Mouse (Mus musculus): ENCODE results near the gene Gm8127.
"Not testable (repeated sequence)": the region's sequence is repeated elsewhere in the genome, so short reads cannot be mapped to it uniquely, and the experiment has no call there.

Gm8127 gene

DNA sequence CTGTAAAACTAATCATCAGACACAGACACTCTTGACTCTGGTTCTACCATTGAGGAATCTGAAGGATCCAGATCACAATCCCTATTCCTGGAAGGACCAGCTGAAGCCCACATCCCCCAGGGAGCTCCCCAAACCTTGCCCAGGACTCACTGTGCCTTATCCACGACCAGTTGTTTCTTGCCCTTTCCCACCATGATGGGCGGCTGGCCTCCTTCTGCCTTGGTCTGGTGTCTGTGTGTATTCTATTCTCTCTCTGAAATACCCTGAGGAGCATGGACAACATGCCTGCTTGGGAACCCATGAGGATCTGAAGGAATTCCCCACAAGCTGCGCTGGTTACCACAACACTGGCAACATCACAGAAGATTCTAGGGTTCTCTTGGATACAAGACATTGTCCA is at the start of gene Gm8127:
TSS of gene Gm8127 (minus strand) at position 330 of the 400 bp plus-strand sequence.
- not testable (repeated sequence) for DNase-seq (ENCODE audit: low read depth, low spot score)

DNA sequence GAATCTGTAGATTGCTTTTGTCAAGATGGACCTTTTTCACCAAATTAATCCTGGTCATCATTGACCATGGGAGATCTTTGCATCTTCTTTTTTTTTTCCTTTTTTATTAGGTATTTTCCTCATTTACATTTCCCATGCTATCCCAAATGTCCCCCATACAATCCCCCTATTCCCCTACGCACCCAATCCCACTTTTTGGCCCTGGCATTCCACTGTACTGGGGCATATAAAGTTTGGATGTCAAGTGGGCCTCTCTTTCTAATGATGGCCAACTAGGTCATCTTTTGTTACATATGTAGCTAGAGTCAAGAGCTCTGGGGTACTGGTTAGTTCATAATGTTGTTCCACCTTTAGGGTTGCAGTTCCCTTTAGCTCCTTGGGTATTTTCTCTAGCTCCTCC is 44.0 kb upstream of the Gm8127 start:
- not testable (repeated sequence) for DNase-seq (ENCODE audit: low read depth, low spot score)

DNA sequence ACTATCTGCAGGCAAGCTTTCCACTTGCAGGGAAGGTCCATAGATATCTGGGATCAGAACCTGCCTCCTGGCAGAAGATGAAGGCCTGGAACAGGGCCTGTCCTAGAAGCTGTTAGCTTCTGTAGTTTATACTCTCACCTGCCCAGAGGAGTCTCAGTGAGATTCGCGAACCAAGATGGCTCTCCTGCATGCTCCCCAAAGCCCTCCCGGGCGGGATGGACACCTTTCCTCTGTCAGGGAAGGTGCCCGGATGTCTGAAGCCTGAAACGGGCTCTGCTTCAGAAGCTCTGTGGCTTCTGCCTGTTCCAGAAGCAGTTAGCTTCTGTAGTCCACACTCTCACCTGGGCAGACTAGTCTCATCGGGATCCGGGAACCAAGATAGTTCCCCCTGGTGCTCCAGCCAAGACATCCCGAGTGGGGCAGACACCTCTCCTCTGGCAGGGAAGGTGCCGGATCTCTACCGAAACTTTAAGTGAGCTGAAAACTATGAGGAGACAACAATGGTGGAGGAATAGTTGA is 37.8 kb upstream of the Gm8127 start:
- peak; percentile 0 for DNase-seq (ENCODE audit: low read depth, low spot score)

DNA sequence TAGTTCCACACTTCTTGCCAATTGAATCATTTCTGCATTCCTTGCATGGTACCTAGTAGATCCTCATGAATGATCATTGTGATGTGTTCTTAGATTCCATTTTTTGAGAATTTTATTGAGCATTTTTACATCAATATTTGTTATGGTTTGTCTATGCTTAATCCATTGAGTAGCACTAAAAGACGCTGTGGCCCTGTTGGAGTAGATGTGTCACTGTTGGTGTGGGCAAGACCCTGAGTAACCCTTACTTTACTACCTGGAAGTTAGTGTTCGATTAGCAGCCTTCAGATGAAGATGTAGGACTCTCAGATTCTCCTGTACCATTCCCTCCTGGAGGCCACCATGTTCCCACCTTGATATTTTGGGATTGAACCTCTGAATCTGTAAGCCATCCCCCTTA is 35.0 kb upstream of the Gm8127 start:
- DNase-seq (ENCODE audit: low read depth, low spot score), result not testable (repeated sequence)

DNA sequence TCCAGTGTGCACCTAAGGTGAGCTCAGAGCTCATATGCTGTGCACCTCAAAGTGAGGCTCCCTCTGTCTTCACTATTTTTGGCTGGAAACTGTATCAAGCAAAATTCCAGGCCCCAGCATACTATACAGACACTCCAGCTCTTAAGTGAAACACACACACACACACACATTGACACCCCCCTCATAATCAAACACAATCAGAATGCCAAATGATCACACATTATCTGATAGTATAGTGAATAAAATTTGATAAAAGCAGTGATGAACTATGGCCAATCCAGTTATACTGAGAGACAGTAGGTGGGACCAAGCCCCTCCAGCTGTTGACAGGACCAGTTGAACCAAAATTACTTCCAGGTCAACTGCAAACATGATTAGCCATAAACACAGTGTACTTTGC is 25.9 kb upstream of the Gm8127 start:
- DNase-seq (ENCODE audit: low read depth, low spot score), result not testable (repeated sequence)

DNA sequence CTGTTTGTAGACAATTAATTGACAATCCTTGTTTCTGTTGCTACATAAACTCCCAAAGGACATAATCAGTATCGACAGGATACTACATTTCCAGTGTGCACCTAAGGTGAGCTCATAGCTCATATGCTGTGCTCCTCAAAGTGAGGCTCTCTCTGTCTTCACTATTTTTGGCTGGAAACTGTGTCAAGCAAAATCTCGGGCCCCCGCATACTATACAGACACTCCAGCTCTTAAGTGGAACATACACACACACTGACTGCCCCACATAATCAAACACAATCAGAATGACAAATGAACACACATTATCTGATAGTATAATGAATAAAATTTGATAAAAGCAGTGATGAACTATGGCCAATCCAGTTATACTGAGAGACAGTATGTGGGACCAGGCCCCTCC is 15.0 kb downstream of the Gm8127 start:
- DNase-seq (ENCODE audit: low read depth, low spot score), result peak; percentile 5

DNA sequence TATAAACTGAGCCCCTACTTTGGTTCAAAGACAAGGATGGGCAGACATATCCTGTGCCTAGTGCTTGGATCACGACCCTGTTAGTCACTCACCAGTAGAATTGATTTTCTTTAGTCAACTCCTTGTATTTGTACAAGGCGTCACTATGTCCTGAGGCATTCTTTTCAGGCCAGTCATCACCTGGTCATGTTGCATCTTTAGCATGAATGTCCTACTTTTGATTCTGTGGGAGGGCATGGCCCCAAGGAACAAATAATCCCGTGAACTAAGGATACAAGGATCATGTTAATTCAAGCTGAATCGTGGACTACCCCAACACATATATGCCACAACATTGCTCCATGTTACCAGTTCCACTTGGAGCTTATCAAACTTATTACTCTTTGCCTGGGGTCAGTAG is 15.5 kb downstream of the Gm8127 start:
- DNase-seq (ENCODE audit: low read depth, low spot score), result not testable (repeated sequence)

DNA sequence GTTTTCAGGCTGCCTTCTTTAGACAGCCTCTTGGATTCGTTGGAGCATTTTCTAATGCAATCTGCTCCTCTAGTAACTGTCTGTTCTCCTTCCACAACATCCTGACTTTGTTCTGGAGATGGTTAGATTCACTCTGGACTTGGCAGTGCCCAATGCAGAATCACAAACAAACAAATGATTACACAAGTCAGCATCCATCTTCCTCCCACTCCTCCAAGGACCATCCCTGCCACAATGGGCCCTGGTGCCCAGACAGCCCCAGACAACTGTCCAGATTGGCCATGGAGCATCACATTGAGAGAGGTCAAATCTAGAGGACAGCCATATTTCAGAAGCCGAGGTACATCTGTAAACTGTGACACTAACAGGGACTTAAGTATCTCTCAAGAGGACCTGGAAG is 16.2 kb downstream of the Gm8127 start:
- DNase-seq (ENCODE audit: low read depth, low spot score), result not testable (repeated sequence)

DNA sequence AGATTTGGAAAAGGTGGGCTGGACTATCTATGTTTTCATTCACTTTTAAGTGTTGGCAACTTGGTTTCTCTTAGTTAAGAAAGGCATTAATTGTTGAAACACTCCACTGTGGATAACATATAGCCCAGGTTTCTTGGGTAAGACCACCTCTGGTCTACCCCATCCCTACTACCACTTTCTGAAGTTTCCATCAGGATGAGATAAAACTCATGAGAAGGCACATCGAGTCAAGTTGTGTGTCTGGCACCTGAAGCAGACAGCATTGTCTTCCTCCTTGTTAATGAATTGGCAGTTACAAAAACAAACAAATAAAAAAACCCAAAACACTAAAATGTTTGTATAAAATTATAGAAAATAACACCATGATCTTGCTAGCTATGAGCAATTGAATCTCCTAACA is 17.9 kb downstream of the Gm8127 start:
- not testable (repeated sequence) for DNase-seq (ENCODE audit: low read depth, low spot score)

DNA sequence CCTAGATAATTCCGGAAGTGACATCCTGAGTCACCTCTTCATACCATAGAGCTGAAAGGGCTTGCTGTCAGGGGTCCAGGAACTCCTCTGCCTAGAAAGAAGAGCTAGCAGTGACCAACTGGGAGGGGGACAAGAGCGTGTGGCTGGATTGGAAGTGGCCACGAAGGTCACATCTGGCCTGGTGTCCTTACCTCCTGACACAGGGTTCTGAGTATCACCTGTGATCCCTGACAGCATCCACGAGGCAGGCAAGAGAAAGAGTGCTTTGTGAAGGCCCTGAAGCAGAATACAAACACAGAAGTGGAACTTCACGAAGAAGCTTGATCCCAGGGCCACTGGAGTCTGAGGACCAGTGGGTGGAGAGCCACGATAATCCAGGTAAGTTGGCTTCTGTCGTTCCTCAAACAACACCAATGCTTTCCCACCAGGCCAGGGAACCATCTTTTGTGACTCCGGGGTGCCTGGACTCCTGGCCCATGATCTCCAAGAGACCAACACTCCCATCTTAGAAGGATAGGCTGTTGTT is 18.6 kb downstream of the Gm8127 start, which contains the start of gene Gm9732:
TSS of gene Gm9732 (plus strand) at position 51 of the 526 bp plus-strand sequence.
- peak; percentile 1 for DNase-seq (ENCODE audit: low read depth, low spot score)

DNA sequence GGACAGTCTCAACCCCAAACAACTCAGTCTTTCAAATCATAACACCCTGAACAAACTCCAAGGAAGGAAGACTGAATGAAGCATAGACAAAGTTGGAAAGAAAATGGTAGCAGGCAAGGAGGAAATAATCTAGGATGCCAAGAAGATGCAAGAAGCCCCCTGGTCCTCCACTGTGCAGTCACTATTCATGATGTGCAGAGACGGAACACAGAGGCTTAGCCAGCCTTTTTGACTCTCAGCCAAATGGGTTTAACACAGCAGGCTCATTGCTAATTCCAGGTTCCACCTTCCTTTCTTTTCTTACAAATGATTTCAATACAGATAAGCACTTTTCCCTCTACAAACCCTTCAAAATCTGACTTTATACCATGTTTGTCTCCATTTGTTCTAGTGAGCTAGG is 20.5 kb downstream of the Gm8127 start:
- DNase-seq (ENCODE audit: low read depth, low spot score), result not testable (repeated sequence)

DNA sequence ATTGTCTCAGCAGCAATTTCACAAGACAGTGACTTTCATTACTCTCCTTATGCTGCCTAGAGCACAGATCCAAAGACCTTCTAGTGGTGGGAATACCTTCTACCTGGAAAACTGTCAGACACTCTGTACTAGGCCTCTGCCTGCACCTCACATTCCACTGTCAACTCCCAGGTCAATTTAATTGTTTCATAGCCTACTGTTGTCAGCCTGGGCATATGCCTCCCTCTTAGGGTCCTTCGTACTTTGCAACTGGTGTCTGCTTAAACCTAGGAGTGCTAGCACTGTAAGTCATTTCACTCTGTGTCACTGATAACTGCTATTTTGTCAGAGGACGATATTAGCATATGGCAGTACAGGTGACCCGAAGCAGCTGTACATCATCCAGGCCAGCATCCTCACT is 24.4 kb downstream of the Gm8127 start:
- not testable (repeated sequence) for DNase-seq (ENCODE audit: low read depth, low spot score)

DNA sequence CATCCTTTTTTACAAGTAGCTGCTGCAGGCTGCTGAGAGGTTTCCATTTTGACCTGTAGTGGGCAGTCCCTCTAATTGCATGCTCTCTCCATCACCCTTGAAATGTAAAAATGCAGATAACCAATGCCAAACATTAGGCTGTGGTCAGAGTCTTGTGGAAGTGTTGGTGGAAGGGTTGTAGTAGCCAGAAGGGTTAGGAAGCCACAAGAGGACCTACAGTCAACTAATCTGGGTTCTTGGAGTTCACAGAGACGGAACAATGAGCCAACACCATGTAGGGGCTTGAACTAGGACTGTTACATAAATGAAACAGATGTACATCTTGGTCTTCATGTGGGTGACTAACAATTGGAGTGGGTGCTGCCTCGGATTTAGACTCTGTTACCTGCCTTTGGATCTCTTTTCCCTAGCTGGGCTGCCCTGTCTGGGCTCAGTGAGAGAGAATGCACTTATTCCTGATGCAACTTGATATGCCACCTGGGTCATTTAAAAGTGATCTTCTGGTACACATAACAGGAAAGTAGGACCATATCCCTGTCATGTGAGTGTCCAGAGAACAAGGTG is 25.0 kb downstream of the Gm8127 start:
- DNase-seq (ENCODE audit: low read depth, low spot score), result not testable (repeated sequence)

DNA sequence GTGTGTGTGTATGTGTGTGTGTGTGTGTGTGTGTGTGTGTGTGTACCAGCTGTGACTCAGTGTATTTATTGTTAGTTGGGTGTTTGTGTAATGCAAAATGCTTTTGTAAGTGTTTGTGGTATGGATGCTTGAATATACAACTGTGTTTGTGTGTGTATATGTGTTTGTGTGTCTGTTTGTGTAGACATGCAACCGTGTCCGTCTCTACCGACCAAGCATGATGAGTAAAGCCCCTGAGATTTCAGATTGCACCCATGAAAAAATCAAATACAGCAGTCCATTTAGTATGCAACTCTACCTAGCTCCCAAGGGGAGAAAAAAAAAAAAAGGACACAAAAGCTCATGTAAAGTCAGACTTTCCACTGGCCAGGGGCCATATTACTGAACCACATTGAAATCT is 30.2 kb downstream of the Gm8127 start:
- DNase-seq (ENCODE audit: low read depth, low spot score), result not testable (repeated sequence)

DNA sequence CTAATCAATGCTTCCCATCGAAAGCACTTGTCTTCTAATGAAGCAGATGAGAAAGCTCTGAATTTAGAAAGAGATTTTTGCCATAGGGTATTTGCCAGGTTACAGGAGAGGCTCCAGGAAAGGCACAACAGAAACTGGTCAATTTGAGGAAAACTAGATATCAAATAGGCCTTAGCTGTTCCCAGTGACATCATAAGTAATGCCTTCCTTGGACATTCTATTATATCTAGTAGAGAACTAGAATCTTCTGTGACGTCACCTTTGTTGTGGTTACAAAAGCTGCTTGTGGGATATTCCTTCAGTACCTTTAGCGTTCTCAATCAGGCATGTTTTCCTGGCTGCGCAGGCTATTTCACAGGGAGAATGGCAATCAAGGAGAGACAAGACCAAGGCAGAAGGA is 35.3 kb downstream of the Gm8127 start, which contains the start of gene Gm8126:
TSS of gene Gm8126 (plus strand) at position 301 of the 400 bp plus-strand sequence.
- DNase-seq (ENCODE audit: low read depth, low spot score), result not testable (repeated sequence)

DNA sequence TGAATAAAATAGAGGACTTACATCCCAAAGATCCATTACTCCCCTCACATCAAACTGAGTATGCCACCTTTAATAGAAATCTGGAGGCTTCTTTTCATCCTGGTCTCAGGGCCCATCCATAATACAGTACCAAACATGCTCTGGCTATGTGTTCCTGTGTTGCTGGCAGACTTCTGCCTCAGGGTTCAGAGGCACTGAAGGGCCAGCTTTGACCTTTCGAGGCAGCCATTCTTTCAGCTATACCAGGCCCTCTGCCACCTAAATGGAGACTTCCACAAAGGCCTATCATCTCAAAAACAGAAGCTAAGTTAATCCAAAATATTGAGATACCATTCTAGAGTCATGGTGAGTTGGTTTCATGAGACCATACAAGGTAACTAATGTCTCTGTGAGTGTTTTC is 37.1 kb downstream of the Gm8127 start:
- DNase-seq (ENCODE audit: low read depth, low spot score), result not testable (repeated sequence)

DNA sequence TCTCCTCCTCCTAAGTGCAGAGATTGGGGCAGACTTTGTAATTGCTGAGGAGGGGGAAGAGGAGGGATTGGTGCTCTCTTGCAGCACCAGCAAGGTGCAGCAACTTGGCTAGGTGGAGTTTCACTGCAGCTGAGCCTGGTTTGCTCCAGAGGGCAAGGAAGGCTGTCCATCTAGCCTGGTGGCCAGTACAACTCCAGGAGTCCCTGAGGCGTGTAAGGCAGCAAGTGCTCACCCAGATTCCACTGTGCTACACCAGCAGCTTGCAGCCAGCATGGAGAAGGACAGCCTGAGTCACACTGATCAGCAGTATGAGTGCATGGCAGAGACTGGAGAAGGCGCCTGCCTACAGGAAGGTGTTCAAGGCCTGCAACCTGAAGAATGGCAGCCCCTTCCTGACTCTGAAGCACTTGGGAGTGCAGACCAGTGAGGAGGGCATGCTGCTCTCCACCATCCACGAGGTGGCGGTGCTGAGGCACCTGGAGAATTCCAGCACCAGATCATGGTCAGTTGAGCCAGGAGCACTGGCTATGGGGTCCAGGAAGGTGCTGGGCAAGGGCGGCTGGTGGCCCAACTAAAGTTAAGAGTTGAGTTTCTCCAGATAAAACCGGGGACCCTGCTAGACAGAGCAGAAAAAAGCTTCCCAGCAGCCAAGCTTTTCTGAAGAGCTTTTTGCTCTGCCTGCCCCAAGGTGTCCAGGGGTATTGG is 42.9 kb downstream of the Gm8127 start:
- DNase-seq (ENCODE audit: low read depth, low spot score), result not testable (repeated sequence)

DNA sequence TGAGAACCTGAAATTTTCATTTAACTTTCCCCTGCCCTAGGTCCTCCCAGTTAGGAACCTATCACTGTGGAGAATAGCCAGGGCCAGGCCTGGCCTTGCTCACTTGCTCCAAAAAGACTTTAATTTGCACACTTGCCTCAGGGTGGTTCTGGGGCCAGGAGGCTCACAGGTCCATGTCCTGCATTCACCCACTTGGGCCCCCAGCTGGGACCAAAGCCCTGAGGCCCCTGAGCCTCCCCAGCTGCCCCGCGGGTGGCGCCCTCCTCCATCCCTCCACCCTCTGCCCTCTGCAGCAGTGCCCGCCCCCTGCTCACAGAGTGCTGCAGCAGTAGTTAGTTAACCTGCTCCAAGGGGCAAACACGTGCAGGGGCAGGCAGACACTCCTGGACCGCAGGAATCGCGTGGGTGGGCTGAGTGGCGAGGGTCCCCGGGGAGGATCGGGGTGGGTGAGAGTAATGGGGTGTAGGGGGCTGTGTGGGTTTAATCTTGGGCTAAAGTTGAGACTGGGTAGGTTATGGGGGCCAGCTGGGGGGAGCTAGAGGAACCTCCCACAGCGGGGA is 43.9 kb downstream of the Gm8127 start:
- not testable (repeated sequence) for DNase-seq (ENCODE audit: low read depth, low spot score)

Data from CD4-positive helper T cell, adult 2 months (primary cell).